Mouse (Mus musculus) frontal cortex, postnatal 36 days (tissue): ENCODE results near the gene Mdn1.

Experiments
- DNase-seq, 2 experiments: peaks; one replicate each; pipeline ENCODE4 v3.0.0; 2022; ENCODE audit warnings: low spot score in 2 of 2

Mdn1 gene

DNA sequence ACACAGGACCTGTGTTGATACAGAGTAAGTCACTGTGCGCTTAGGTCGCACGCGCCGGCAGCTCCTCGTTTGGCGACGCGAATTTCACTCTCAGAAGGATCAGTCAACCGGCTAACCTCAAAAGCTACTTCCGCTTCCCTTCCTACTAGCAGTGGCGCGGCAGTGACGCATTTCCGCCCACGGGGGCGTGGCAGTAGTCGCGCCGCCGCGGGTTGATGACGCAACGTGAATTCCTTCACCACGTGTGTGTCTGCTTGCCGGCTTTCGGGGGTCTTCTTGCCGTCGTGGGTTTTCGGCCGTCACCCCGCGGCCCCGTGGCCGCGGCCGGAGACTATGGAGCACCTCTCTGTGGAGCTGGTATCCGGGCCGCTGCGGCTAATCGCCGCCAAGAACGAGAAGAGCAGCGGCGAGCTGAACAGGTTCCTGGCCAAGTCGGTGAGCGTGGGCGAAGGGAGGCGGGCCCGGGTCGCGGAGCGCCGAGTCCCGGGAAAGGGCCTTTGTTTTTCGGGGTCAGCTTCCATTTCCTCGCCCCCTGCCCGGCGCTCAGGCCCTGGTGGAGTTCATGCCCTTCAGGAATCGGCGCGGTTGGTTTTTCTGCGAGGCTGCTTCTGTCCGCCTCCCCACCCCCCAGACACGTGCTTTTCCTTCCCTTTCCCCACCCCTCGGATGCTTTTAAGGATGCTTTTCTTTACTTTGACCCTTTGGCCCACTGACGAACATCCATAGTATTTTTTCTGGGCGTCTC, at the start of gene Mdn1:
Mdn1 (plus strand) TSS at position 202 of the 745 bp plus-strand sequence.
- DNase-seq, result peak; percentile 96 to 99

DNA sequence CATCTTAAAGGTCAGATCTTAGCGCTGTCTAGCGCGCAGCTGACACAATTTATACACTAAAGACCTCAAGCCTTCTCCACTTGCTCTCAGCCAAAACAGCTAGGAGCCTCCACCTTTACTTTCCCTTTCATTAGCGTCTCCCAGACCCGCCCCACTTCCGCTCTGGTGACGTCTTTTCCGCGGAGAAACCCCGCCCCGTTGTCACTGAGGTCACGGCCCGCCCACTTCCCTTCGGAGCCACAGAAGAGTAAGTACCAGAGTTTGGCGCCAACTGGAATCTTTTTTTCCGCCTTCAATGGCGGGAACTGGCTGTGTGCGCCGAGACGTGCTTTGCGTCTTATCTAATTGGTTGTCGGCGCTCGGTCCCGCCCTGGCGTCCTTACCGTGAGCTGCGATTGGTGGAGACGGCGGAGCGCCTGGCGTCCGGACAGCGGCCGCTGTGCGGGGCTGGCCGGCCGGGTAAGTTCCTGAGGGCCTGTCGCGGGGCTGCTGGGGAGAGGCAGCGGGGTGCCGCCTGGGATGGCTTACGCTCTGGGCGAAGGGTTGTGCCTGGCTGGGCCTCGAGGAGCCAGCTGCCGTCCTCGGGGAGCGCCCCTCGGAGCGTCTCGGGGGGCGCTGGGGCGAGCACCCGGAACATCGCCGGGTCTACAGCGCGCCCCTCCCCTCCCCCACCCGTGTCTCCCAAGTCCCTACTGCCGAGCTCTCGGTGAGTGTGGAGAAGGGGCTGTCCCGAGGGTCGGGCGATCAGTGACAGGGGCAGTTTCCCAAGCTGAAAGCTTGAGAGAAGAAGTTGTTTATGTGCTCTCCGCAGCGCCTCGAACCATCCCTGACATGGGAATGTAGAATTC, 41.7 kb upstream of the Mdn1 start, which contains the start of gene Casp8ap2:
Casp8ap2 (plus strand) TSS at position 418 of the 848 bp plus-strand sequence.
- DNase-seq, result peak; percentile 99 to 100

GRCm38 (mm10) chr4:32621637-32622036, 35.3 kb upstream of the Mdn1 start:
- no peak for DNase-seq

DNA sequence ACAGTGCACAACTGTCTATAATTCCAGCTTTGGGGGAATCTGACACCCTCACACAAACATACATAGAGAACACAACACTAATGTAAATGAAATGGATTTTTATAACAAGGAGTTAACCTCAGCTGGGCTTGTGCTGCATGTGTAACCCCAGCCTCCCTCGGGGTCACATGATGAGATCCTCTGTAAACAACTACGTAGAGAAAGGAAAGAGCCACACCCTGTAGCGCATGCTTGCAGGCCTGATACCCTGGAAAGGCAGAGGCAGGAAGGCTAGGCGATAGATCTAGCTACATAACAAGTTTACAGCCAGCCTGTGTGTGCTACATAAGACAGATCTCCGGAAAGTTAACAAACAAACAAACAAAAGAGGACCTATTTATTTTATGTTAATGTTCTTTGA, 5.2 kb upstream of the Mdn1 start:
- DNase-seq, result no peak

GRCm38 (mm10) chr4:32656146-32656904, 594 bp upstream of the Mdn1 start:
- no peak for DNase-seq

DNA sequence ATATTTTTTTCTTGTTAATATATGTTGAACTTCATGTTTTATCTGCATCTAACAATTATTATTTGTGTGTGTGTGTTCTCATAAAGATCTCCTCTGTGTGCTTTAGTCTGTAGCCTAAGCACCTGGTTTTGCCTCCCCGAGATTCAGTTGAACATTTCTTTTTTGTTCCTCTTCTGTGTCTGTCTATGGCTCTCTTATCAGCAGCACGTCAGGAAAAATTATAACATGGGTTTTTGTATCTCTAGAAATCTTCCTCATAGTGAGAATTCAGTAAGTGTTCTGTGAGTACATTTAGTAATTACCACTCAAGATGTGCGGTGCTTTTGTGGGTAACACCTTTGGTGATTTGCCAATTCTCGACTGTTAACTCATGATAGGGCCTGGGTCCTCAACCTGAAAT, 8.9 kb downstream of the Mdn1 start:
- no peak for DNase-seq

- no peak for DNase-seq
Observed at GRCm38 (mm10) chr4:32668291-32668690, 11.4 kb downstream of the Mdn1 start.

DNA sequence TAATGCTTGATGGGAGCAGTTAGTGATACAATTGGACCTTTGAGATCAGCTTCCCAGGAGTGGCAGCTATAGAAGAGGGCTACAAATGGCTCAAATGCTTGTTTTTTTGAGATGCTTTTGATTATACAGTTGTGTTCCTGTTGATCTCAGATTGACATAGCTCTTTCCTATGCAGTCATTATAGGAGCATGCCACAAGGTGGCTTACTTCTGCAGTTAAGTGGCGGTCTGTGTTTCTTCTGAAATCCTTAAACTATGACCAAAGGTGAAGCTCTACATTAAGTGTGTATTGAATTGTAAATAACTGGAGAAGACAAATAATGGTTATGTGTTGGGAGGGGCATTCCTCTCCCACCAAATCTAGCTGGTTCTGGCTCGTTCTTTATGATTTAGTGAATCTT, 12.9 kb downstream of the Mdn1 start:
- DNase-seq, result no peak

DNA sequence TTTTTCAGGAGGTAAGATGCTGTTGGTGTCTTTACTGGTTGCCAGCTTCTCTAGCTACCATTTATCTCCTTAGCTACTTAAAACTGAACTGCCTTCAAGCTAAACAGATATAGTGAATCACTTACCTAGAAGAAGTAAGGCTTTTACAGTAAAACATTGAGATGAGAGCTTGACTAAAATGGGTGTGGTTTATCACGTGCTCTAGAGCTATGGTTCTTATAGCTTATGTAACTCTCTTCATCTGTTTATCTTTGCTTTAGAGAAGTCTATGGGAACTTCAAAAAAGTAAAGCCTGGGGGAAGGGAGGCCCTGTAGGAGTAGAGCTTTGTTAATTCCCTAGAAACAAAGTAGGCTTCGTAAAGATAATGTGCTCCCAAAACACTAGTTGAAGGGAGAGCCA, 17.1 kb downstream of the Mdn1 start:
- no peak for DNase-seq

- DNase-seq, result no peak
Observed at GRCm38 (mm10) chr4:32677471-32677870, 20.6 kb downstream of the Mdn1 start.

DNA sequence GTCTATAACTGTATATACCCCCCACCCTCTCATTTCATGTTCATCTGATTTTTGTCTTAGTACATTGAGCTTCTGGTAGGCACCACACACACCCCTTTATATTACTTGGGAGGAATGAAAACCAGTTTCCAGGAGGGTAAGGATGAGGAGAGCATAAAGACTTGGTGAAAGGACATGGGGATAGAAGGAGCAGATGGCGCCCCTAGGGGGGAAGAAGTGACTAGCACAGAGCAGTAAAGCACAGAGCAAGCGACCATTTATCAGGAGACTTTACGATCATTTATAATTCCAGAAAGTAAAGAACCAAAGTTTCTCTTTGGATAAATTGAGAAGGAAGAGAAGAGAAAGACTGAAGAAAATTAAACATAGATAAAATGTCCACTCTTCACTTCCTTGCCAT, 23.9 kb downstream of the Mdn1 start:
- no peak for DNase-seq

DNA sequence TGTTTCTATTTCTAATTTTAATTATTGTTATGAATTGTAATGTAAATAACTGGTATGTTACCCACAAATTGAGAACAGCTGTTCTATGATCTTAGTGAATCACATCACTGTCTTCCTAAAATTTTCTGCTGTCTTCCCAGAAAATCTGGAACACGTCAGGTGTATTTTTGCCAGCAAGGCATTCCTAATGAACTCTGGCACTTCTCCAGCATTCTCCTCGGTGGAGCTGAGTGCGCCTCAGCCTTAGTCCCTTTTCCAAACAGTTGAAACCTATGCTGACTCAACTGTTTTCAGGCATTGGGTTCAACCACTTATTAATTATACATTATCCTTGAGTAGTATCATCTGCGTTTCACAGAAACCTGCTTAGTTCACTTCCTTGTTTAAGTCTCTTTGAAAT, 25.6 kb downstream of the Mdn1 start:
- DNase-seq, result no peak

- DNase-seq, result no peak
Observed at GRCm38 (mm10) chr4:32683061-32683582, 26.2 kb downstream of the Mdn1 start.

GRCm38 (mm10) chr4:32717733-32718132, 60.8 kb downstream of the Mdn1 start:
- no peak for DNase-seq

DNA sequence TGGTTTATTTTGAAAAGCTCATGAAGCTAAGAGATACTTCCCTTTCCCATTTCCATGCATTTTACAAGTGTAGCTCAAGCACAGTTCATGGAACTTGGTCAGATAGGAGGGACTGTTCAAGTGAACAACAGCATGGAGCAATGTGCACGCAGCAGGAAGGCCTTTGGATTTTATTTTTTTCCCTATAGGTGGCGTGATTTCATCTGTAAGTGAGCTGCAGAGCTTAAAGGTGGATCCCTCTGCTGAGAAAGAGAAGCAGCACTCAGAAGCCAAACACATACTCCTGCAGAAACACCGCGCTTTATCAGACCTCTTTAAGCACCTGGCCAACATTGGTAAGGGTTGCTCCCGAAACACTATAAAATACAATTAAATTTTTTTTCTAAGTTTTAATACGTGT, 88.5 kb downstream of the Mdn1 start:
- peak in 1 of 2 experiments; percentile 9 for DNase-seq

DNA sequence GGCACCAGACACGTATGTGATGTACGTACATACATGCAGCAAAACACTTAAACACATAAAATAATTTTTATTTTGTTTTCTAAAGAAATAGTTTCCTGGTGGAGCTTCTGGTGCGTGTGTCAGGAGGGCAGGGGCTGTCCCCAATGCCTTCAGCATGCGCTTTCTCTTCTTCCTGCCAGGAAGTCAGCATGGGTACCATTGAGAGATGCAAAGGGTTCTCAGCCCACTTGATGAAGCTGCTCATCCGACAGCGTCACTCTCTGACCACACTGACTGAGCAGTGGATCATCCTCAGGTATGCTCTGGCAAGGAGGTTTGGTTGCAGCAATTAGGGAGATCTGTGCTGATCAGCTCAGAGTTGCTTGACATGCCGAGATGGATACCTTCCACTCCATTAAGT, 91.5 kb downstream of the Mdn1 start:
- no peak for DNase-seq

DNA sequence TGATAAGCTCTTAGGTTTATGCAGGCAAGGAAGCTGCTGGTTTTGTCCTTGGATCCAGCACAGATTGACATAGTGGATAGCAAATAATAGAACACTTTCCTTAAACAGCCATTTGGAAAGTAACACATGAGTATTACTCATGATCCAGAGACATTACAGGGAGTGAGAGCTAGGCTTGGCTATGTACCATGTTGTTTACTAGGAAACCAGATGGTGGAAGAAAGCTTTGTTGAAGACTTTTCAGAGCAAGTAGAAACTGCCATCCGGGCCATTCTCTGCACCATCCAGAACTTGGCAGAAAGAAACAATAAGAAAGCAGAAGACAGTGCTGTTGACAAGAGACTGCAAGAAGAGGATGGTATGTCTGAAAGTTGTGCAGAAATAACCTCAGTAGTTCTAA, 93.8 kb downstream of the Mdn1 start:
- DNase-seq, result peak in 1 of 2 experiments; percentile 35

DNA sequence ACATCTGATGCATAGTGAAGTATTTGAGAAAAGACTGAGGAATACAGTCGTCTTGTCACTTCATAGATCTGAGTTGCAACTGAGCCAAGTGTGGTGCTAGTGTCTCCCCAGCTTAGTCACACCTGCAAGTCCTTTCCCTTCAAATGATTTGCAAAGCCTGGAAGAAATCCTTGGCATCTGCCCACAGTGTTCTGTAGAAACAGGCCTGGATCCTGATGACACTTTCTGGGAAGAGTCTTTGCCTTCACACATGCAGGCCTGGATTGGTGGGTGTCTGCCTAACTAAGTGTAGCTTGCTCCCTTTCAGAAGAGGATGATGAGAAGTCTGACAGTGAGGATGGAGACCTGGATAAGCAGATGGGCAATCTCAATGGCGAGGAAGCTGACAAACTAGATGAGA, 100.5 kb downstream of the Mdn1 start:
- peak; percentile 49 to 74 for DNase-seq

DNA sequence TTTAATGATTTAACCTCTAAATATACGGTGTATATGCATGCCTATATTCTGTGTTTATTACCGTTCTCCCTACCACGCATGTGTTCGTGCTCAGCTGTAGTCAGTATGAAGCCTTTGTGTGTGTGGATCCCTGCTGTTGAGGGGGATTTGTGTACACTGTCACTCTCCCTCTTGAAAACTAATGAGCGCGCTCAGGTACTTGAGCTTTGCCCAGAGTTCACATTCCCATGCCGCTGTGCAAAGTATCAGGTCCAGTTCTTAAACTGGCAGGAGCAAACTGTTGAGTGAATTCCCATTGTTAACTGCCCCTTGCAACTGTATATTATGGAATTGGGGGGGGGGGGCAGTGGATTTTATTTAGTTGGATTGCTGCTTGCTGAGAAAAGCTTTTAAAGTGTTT, 110.6 kb downstream of the Mdn1 start:
- no peak for DNase-seq

- DNase-seq, result no peak
Observed at GRCm38 (mm10) chr4:32768046-32768445, 111.1 kb downstream of the Mdn1 start.

DNA sequence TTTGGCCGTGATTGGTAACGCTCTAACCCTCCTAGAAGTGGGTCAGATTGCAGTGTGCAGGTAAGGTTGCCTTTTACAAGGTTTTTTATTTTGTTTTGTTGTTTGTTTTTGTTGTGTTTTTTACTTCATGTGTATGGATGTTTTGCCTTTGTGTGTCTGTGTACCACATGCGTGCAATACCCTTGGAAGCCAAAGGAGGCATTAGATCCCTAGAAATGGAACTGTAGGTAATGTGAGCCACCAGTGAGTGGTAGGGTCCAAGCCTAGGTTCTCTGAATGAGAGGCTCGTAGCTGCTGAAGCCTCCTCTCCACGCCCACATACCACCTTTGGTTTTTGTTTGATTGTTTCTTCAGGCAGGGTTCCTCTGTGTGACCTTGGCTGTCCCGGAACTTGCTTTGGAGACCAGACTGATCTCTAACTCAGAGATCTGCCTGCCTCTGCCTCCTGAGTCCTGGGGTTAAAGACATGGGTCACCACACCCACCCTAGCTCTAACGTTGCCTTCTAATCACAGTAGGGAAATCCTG, 113.4 kb downstream of the Mdn1 start:
- DNase-seq, result no peak

- DNase-seq, result no peak
Observed at GRCm38 (mm10) chr4:32779996-32780395, 123.1 kb downstream of the Mdn1 start.
